Mouse (Mus musculus): ENCODE data around the gene Zfp830.

GRCm38 (mm10) chr11:82763742-82764437, at the start of gene Zfp830, which contains the start of gene Cct6b:
- TF ChIP-seq CTCF (IDR thresholded peaks at IDR 0.05) = no peak
- TF ChIP-seq POLR2A (IDR thresholded peaks at IDR 0.05; ENCODE audit: insufficient read depth, low read depth, low read length) = peak; percentile 99
- TF ChIP-seq EP300 (IDR thresholded peaks at IDR 0.05; ENCODE audit: insufficient read depth, low read depth, low read length) = 0 out of 2 replicates have a peak, but pooled peaks have one; percentile 19
